Mouse (Mus musculus): ENCODE results near the gene Brinp2. TPM values are rescaled to one million over a fixed set of nuclear protein-coding genes. Genes with fewer than 3 reads are reported as not detected.

The Brinp2 gene
- polyA plus RNA-seq, 1 experiment from 2014 or later: not detected

- ChIA-PET CTCF (no interaction called here), POLR2A (no interaction called here)
- in situ Hi-C loops (cut with MboI; ENCODE audit: low pct_unique_long_range_greater_than_20kb): no loop called here
- TF ChIP-seq CTCF (IDR thresholded peaks at IDR 0.05): no peak
- peaks cover 10% of the 10 kb centered on the region for H3K27me3 ChIP-seq
- DNase-seq (ENCODE audit: low read depth, low spot score) (no peak), ATAC-seq (no peak)
These were observed 70.9 kb downstream of the Brinp2 start for GRCm38 (mm10) chr1:158285198-158285597.

GRCm38 (mm10) chr1:158283869-158284268 lies 72.3 kb downstream of the Brinp2 start:
- ChIA-PET CTCF (no interaction called here), POLR2A (no interaction called here)
- ATAC-seq (no peak), DNase-seq (ENCODE audit: low read depth, low spot score) (no peak)
- H3K27me3 ChIP-seq: peaks cover 10% of the 10 kb centered on the region
- no peak for TF ChIP-seq CTCF (IDR thresholded peaks at IDR 0.05)
- in situ Hi-C loops (cut with MboI; ENCODE audit: low pct_unique_long_range_greater_than_20kb): no loop called here

GRCm38 (mm10) chr1:158272058-158272457 lies 84.1 kb downstream of the Brinp2 start:
- ATAC-seq: no peak
- ChIA-PET CTCF (no interaction called here), POLR2A (interaction anchor here (0.7 kb wide), 1 partner anchor 215 kb away, joined by 3 read pairs; no protein-coding TSS in a partner anchor)
- no peaks in the 10 kb centered on the region for H3K27me3 ChIP-seq
- no peak for TF ChIP-seq CTCF (IDR thresholded peaks at IDR 0.05)
- DNase-seq (ENCODE audit: low read depth, low spot score): no peak
- in situ Hi-C loops (cut with MboI; ENCODE audit: low pct_unique_long_range_greater_than_20kb): loop anchor here (25.0 kb wide), 1 partner anchor 710 kb away; no protein-coding TSS in a partner anchor

GRCm38 (mm10) chr1:158267020-158267571 lies 89.0 kb downstream of the Brinp2 start:
- TF ChIP-seq CTCF (IDR thresholded peaks at IDR 0.05): peak; percentile 43
- POLR2A ChIA-PET: no interaction called here
- ATAC-seq (no peak), DNase-seq (ENCODE audit: low read depth, low spot score) (no peak)
- H3K27me3 ChIP-seq: no peaks in the 10 kb centered on the region
- in situ Hi-C loops (cut with MboI; ENCODE audit: low pct_unique_long_range_greater_than_20kb): loop anchor here (25.0 kb wide), 1 partner anchor 705 kb away; no protein-coding TSS in a partner anchor
- CTCF ChIA-PET: interaction anchor here (0.8 kb wide), 1 partner anchor 9 kb away, joined by 3 read pairs; no protein-coding TSS in a partner anchor

- DNase-seq (ENCODE audit: low read depth, low spot score) (no peak), ATAC-seq (no peak)
- ChIA-PET POLR2A (no interaction called here), CTCF (interaction anchor here (0.8 kb wide), 1 partner anchor 8 kb away, joined by 3 read pairs; no protein-coding TSS in a partner anchor)
- H3K27me3 ChIP-seq: peaks cover 2% of the 10 kb centered on the region
- no peak for TF ChIP-seq CTCF (IDR thresholded peaks at IDR 0.05)
- in situ Hi-C loops (cut with MboI; ENCODE audit: low pct_unique_long_range_greater_than_20kb): loop anchor here (25.0 kb wide), 1 partner anchor 704 kb away; no protein-coding TSS in a partner anchor
These were observed 89.7 kb downstream of the Brinp2 start for GRCm38 (mm10) chr1:158266293-158267019.

GRCm38 (mm10) chr1:158259516-158260235 lies 96.5 kb downstream of the Brinp2 start:
- ChIA-PET CTCF (no interaction called here), POLR2A (no interaction called here)
- H3K27me3 ChIP-seq: peaks cover 3% of the 10 kb centered on the region
- in situ Hi-C loops (cut with MboI; ENCODE audit: low pct_unique_long_range_greater_than_20kb): loop anchor here (25.0 kb wide), 1 partner anchor 697 kb away; no protein-coding TSS in a partner anchor
- DNase-seq (ENCODE audit: low read depth, low spot score): no peak
- ATAC-seq: no peak
- no peak for TF ChIP-seq CTCF (IDR thresholded peaks at IDR 0.05)

GRCm38 (mm10) chr1:158258685-158259292 lies 97.3 kb downstream of the Brinp2 start:
- TF ChIP-seq CTCF (IDR thresholded peaks at IDR 0.05): no peak
- CTCF ChIA-PET: no interaction called here
- in situ Hi-C loops (cut with MboI; ENCODE audit: low pct_unique_long_range_greater_than_20kb): loop anchor here (25.0 kb wide), 1 partner anchor 696 kb away; no protein-coding TSS in a partner anchor
- POLR2A ChIA-PET: no interaction called here
- no peak for DNase-seq (ENCODE audit: low read depth, low spot score)
- H3K27me3 ChIP-seq: peaks cover 3% of the 10 kb centered on the region
- ATAC-seq: no peak

- ChIA-PET CTCF (interaction anchor here (1.3 kb wide), 1 partner anchor 13 kb away, joined by 4 read pairs; no protein-coding TSS in a partner anchor), POLR2A (no interaction called here)
- no peaks in the 10 kb centered on the region for H3K27me3 ChIP-seq
- no peak for TF ChIP-seq CTCF (IDR thresholded peaks at IDR 0.05)
- ATAC-seq: no peak
- no peak for DNase-seq (ENCODE audit: low read depth, low spot score)
- in situ Hi-C loops (cut with MboI; ENCODE audit: low pct_unique_long_range_greater_than_20kb): loop anchor here (25.0 kb wide), 1 partner anchor 694 kb away; no protein-coding TSS in a partner anchor
These were observed 100.0 kb downstream of the Brinp2 start for GRCm38 (mm10) chr1:158255912-158256680.

- no peak for ATAC-seq
- DNase-seq (ENCODE audit: low read depth, low spot score): no peak
- H3K27me3 ChIP-seq: no peaks in the 10 kb centered on the region
- no peak for TF ChIP-seq CTCF (IDR thresholded peaks at IDR 0.05)
- ChIA-PET POLR2A (no interaction called here), CTCF (no interaction called here)
- in situ Hi-C loops (cut with MboI; ENCODE audit: low pct_unique_long_range_greater_than_20kb): loop anchor here (25.0 kb wide), 1 partner anchor 690 kb away; no protein-coding TSS in a partner anchor
These were observed 103.4 kb downstream of the Brinp2 start for GRCm38 (mm10) chr1:158252682-158253222.

Data from Patski (cell line).